Mouse (Mus musculus): Measurements from ENCODE around the gene Pcbp1.

Pcbp1 gene

GRCm38 (mm10) chr6:86523755-86524434 lies 2.2 kb downstream of the Pcbp1 start:
- DNase-seq (ENCODE audit: low read depth, low spot score): peak; percentile 42

GRCm38 (mm10) chr6:86523242-86523754 lies 2.8 kb downstream of the Pcbp1 start:
- peak; percentile 52 for DNase-seq (ENCODE audit: low read depth, low spot score)

DNA sequence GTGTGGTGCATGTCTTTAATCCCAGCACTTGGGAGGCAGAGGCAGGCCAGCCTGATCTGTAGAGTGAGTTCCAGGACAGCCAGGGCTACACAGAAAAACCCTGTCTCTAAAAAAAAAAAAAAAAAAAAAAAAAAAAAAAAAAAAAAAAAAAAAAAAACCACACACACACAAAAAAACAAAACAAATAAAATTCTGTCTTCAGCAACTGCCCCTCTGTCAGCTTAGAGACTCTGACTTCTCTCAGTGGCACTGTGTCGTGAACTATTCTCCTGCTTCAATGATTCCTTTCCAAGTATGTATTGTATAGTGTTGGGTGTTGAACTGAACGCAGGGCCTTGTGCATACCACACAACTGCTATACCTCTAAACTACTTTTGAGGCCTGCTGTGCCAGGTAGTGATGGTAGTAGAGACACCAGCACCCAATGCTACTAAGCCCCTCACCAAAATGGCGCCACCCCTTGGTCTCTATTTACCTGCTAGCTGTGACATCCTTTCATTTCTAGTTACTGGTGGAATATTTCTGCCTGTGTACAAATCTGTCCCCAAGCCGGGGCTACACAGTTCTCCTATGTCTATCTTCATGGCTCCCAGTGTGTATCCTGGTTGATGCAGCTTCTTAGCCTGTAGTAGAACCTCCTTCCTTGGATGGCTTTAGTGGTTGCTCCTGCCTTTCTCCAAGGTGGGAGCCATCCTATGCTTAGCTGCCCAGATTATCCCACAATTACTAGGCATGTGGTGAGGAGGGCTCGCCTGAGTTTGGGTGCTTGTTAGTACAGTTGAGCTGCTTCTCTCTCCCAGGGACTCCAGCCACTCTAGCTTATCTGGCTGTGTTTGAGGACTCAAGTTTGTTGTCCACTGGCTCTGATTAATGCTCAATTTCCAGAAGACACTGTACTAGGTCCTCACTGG lies 3.9 kb downstream of the Pcbp1 start:
- DNase-seq (ENCODE audit: low read depth, low spot score): peak; percentile 46

- peak; percentile 75 for DNase-seq (ENCODE audit: low read depth, low spot score)
Measured at GRCm38 (mm10) chr6:86519767-86520345, 6.3 kb downstream of the Pcbp1 start.

DNA sequence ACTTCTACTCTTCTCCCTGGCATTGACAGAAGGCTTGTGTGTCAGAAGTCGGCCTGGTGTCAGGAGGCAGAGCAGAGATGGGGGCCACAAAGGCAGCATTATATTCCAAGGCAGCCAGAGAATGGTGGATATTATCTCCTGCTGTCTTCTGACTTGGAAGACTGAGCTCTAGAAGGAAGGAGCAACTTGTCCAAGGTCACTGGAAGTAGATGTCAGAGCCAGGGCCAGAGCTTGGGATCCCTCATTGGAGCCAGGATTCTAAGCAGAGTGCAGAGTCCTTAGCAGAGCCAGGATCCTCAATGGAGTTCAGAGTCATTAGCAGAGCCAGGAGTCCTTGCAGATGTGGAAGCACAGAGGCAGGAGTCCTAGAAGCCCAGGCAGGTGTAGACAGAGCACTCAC lies 10.1 kb downstream of the Pcbp1 start:
- DNase-seq (ENCODE audit: low read depth, low spot score): no peak

DNA sequence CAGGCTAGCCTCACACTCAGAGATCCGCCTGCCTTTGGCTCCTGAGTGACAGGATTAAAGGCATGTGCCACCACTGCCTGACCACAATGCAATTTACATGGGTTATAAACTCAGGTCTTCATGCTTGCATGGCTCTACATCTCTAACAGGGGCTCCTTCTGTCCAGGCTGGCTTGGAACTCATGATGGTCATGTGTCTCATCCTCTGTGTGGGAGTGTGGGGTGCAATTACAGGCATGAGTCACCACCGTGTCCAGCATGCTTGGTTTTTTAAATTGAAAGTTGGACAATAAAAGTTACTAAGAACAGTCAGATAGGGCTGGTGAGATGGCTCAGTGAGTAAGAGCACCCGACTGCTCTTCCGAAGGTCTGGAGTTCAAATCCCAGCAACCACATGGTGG lies 12.8 kb downstream of the Pcbp1 start:
- peak; percentile 84 for DNase-seq (ENCODE audit: low read depth, low spot score)

DNA sequence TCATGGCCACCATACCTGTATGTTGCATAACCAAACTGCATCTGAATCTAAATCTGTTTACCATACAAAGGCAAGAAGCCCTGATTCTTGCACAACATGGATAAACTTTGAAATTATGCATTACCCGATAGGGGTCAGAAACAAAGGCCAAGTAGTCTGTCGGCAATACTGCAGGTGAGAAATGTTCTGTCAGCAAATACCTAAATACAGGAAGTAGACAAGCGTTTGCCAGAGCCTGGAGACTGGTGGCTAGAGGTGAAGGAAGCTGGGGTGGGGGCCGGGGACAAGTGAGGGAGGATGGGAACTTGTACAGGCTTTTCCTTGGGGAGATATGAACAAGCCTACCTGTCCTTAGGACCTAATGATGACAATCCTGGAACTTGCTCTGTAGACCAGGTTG lies 15.1 kb downstream of the Pcbp1 start:
- DNase-seq (ENCODE audit: low read depth, low spot score): no peak

GRCm38 (mm10) chr6:86509866-86510200 lies 16.3 kb downstream of the Pcbp1 start:
- DNase-seq (ENCODE audit: low read depth, low spot score): no peak

GRCm38 (mm10) chr6:86509194-86509865 lies 16.8 kb downstream of the Pcbp1 start:
- no peak for DNase-seq (ENCODE audit: low read depth, low spot score)

DNA sequence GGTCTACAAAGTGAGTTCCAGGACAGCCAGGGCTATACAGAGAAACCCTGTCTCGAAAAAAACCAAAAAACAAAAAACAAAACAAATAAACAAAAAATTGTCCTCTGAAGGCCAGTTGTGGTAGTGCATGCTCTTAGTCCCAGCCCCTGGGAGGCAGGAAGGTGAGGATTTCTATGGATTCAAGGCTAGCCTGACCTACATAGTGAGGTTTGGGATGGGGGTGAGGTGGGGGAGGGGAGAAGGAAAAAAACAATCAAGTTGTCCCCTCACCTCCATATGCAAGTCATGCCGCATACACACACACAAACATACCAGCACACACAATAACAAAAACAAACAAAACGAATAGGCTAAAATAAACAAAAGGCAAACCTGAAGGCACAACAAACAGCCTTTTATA lies 17.4 kb downstream of the Pcbp1 start:
- DNase-seq (ENCODE audit: low read depth, low spot score): no peak

DNA sequence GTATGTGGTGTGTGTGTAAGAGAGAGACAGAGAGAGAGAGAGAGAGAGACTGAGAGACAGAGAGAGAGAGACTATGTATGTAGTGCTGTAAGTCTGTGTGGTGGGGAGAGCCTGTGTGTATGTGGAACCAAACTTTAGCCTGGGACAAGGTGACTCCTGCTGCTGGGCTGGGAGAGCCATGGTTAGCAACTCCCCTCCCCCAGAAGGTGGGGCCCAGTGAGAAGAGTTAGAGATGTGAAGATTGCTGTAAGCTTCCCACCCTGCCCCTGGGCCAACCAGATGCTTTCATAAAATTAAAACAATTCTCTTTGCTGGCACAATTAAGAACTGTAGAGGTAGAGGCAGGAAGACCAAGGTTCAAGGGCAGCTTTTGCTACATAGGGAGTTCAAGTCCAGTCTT lies 19.0 kb downstream of the Pcbp1 start:
- DNase-seq (ENCODE audit: low read depth, low spot score): no peak

DNA sequence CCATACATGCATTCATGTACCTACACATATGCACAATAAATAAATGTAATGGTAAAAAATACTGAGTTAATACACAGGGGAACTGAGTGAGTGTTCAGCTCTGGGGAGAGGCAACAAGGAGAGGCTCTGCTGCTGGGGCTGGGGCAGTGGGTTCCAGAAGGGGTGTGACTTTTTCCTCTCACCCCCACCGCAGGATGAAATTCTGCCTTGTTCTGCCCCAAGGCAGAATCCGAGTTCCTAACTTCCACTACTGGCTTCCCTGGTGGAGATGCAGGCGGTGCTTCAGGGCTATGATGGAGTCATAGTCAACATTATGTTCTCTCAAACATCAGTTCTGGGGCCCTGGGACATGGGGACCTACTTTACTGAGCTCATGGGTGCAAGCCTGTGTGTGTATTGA lies 19.8 kb downstream of the Pcbp1 start:
- DNase-seq (ENCODE audit: low read depth, low spot score): no peak

GRCm38 (mm10) chr6:86505671-86506070 lies 20.4 kb downstream of the Pcbp1 start:
- no peak for DNase-seq (ENCODE audit: low read depth, low spot score)

DNA sequence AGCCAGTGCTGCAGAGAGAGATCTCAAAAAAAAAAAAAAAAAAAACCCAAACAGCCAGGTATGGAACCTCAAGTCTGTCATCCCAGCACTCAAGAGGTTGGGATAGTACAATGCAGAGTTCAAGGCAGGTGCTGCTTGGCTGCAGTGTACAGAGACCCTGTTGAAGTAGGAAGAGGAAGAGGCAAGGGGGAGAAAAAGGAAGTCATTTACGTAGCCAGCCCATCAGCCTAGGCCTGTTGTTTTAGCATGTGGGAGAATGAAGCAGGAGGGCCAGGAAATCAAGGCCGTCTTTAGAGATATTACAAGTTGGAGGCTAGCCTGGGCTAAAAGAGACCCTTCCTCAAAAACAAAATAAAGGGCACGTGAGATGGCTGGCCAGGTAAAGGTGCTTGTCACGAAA lies 22.6 kb downstream of the Pcbp1 start:
- DNase-seq (ENCODE audit: low read depth, low spot score): no peak

DNA sequence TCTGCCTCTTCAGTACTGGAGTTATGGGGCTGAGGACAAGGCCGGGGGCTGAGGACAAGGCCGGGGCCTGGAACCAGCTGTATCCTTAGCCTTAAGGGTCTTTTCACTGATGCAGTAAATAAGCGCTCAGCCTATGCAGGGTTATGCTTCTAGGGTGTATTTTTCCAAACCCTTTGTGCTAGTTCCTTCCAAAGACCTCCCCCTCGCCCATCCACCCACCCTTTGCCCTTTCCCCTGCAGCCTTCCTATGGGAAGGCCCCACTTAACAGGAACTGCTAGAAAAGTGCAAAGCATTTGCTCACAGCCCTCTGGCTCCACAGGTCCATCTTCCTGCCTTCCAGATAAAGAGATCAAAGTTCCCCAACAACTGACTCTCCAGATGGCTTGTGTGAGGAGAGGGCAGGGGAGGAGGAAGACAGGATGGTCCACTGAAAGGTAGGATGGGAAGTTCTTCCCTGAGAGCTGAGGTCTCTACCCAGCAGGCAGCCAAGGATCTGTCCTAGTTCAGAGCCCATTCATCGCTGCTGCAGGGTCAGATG lies 26.5 kb downstream of the Pcbp1 start:
- no peak for DNase-seq (ENCODE audit: low read depth, low spot score)

GRCm38 (mm10) chr6:86497942-86498732 lies 28.0 kb downstream of the Pcbp1 start:
- no peak for DNase-seq (ENCODE audit: low read depth, low spot score)

DNA sequence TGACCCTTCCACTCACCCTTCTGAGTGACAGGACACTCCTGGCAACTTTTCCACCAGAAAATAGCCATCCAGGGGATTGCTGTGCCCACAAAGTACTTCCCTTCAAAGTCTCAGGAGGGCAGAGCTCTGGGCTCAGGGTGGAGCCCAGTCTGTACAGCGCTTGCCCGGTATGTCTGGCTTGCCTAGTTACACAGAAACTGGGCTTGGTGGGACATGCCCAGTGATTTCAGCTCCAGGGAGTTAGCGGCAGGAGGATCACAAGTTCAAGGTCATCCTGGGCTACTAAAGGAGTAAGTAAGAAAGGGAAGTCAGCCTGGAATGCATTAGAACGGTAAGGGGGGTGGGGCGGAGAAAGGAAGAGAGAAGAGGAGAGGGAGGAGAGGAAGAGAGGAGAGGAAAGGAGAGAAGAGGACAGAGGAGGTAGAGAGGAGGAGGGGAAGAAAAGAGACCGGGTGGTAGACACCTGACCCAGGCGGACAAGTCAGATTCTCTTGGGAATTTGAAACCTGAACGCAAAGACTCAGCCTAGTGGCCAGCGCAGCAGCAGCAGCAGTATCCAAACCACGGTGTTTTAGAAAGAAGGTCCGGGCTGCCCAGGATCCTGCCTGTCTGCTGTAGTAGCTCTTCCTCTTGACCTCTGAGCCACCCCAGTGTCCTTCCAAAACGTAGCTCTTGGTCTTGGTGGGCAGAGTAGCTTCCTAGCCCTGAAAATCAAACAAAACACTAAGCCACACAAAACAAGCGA lies 28.9 kb downstream of the Pcbp1 start:
- DNase-seq (ENCODE audit: low read depth, low spot score): no peak

GRCm38 (mm10) chr6:86496585-86496984 lies 29.5 kb downstream of the Pcbp1 start:
- DNase-seq (ENCODE audit: low read depth, low spot score): no peak

- no peak for DNase-seq (ENCODE audit: low read depth, low spot score)
Measured at GRCm38 (mm10) chr6:86496127-86496526, 30.0 kb downstream of the Pcbp1 start.

DNA sequence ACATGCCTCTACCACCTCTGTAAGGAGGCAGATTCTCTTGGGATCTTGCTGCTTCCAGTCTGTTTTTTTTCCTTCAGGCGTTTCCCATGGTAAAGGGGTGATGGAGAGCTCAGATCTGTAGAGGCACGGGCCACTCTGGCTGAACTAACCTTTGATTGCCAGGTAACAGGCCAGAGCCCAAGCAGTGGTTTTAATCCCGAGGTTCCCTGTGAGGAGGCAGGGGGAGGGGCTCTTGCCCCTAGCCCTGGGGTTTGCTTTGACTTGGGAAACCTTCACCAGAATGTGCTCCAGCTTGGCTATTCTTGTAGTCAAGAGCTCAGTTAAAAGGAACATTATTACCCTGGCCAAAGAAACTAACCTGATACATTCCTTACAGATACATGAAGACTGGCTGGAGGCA lies 30.5 kb downstream of the Pcbp1 start:
- no peak for DNase-seq (ENCODE audit: low read depth, low spot score)

All from 3T3-L1 (cell line).